Mouse (Mus musculus) spleen, postnatal 14 days (tissue): ENCODE results near the gene Mmp15.
"Not testable (repeated sequence)": the region's sequence is repeated elsewhere in the genome, so short reads cannot be mapped to it uniquely, and the experiment has no call there.

Experiments used
- DNase-seq, 2 experiments: peaks; one replicate each; pipeline ENCODE4 v3.0.0; 2021 to 2022; ENCODE audit warnings: low spot score in 2 of 2

Mmp15 gene

GRCm38 (mm10) chr8:95377101-95377500 lies 25.0 kb downstream of the Mmp15 start:
- DNase-seq: no peak

GRCm38 (mm10) chr8:95377863-95378291 lies 25.8 kb downstream of the Mmp15 start:
- no peak for DNase-seq

- DNase-seq: not testable (repeated sequence)
Measured at GRCm38 (mm10) chr8:95378928-95379327, 26.9 kb downstream of the Mmp15 start.

- no peak for DNase-seq
Measured at GRCm38 (mm10) chr8:95380953-95381352, 28.9 kb downstream of the Mmp15 start.

- DNase-seq: no peak
Measured at GRCm38 (mm10) chr8:95381595-95381994, 29.5 kb downstream of the Mmp15 start.

- no peak for DNase-seq
Measured at GRCm38 (mm10) chr8:95384501-95384900, 32.4 kb downstream of the Mmp15 start.

- DNase-seq: no peak
Measured at GRCm38 (mm10) chr8:95386037-95386436, 34.0 kb downstream of the Mmp15 start.

GRCm38 (mm10) chr8:95387221-95387620 lies 35.2 kb downstream of the Mmp15 start:
- no peak for DNase-seq

- DNase-seq: no peak
Measured at GRCm38 (mm10) chr8:95387936-95388335, 35.9 kb downstream of the Mmp15 start.

- DNase-seq: no peak
Measured at GRCm38 (mm10) chr8:95390312-95390711, 38.2 kb downstream of the Mmp15 start.

- no peak for DNase-seq
Measured at GRCm38 (mm10) chr8:95391101-95391500, 39.0 kb downstream of the Mmp15 start.

- DNase-seq: no peak
Measured at GRCm38 (mm10) chr8:95392604-95393003, 40.5 kb downstream of the Mmp15 start.

GRCm38 (mm10) chr8:95395186-95395918 lies 43.3 kb downstream of the Mmp15 start:
- DNase-seq: no peak

GRCm38 (mm10) chr8:95396752-95397151 lies 44.7 kb downstream of the Mmp15 start:
- no peak for DNase-seq

GRCm38 (mm10) chr8:95397201-95397600 lies 45.1 kb downstream of the Mmp15 start:
- no peak for DNase-seq

GRCm38 (mm10) chr8:95399131-95399530 lies 47.1 kb downstream of the Mmp15 start:
- no peak for DNase-seq

GRCm38 (mm10) chr8:95401091-95401490 lies 49.0 kb downstream of the Mmp15 start:
- no peak for DNase-seq

- DNase-seq: no peak
Measured at GRCm38 (mm10) chr8:95409518-95409917, 57.5 kb downstream of the Mmp15 start.

GRCm38 (mm10) chr8:95411309-95411972 lies 59.4 kb downstream of the Mmp15 start:
- DNase-seq: no peak

- no peak for DNase-seq
Measured at GRCm38 (mm10) chr8:95422193-95422810, 70.2 kb downstream of the Mmp15 start.
